41 mouse cellular contexts compared by ENCODE assay signal in genomic region chr16:32856751-32857150, GRCm38 (mm10). TPM values are rescaled to one million over a fixed set of nuclear protein-coding genes. Genes with fewer than 3 reads are reported as not detected.
"Had no signal": no experiment of that assay in that cellular context is flagged by ENCODE, and none has a peak within 500 bp of the region (broad histone marks: within the 10 kb centered on the region; RNA-seq: fewer than 3 reads in every experiment).

No protein-coding gene starts in this region.

- H3K27me3 ChIP-seq: heart, embryonic 13.5 days; heart, embryonic 15.5 days; hindbrain, embryonic 12.5 days; intestine, embryonic 15.5 days; kidney, embryonic 15.5 days; limb, embryonic 13.5 days; limb, embryonic 15.5 days; liver, embryonic 12.5 days had no signal

- H3K27ac ChIP-seq: hindbrain, embryonic 10.5 days; hindbrain, embryonic 12.5 days; hindbrain, embryonic 14.5 days; intestine, embryonic 15.5 days; kidney, embryonic 15.5 days; kidney, postnatal 0 days; limb, embryonic 13.5 days; limb, embryonic 15.5 days; liver, embryonic 12.5 days; liver, embryonic 14.5 days had no signal

- H3K36me3 ChIP-seq: intestine, embryonic 15.5 days had no signal

- H3K4me3 ChIP-seq: heart, embryonic 13.5 days; heart, embryonic 15.5 days; hindbrain, embryonic 10.5 days; hindbrain, embryonic 12.5 days; intestine, embryonic 15.5 days; kidney, embryonic 15.5 days; limb, embryonic 13.5 days; limb, embryonic 15.5 days; liver, embryonic 12.5 days had no signal

- H3K4me2 ChIP-seq: heart, embryonic 11.5 days; heart, embryonic 13.5 days; heart, embryonic 15.5 days; hindbrain, embryonic 12.5 days; hindbrain, embryonic 14.5 days; intestine, embryonic 15.5 days; kidney, embryonic 15.5 days; limb, embryonic 13.5 days; limb, embryonic 15.5 days; liver, embryonic 12.5 days had no signal

- H3K4me1 ChIP-seq: hindbrain, embryonic 10.5 days; hindbrain, embryonic 12.5 days; kidney, embryonic 15.5 days; limb, embryonic 13.5 days had no signal

- ATAC-seq: forebrain, postnatal 0 days; hindbrain, embryonic 16.5 days; inflammation-experienced regulatory T-cells, adult 6 months; intestine, embryonic 15.5 days; liver, embryonic 12.5 days had no signal

- DNase-seq: forebrain, postnatal 0 days; heart, adult 18-20 months; heart, postnatal 14 days; heart, postnatal 4 days; kidney, adult 11 months; kidney, adult 2 months; kidney, adult 9 months; kidney, postnatal 14 days; kidney, postnatal 36 days; layer of hippocampus, adult 9-11 months; layer of hippocampus, postnatal 36 days; left cerebral cortex, postnatal 4 days had no signal

- H3K9ac ChIP-seq: forebrain, postnatal 0 days; heart, embryonic 13.5 days; heart, embryonic 15.5 days; hindbrain, embryonic 12.5 days; hindbrain, embryonic 14.5 days; intestine, embryonic 15.5 days; kidney, embryonic 15.5 days; limb, embryonic 13.5 days; limb, embryonic 15.5 days; liver, embryonic 12.5 days; liver, embryonic 14.5 days had no signal

- H3K9me3 ChIP-seq: heart, embryonic 13.5 days; heart, embryonic 15.5 days; hindbrain, embryonic 10.5 days; hindbrain, embryonic 12.5 days; intestine, embryonic 15.5 days; kidney, embryonic 15.5 days; limb, embryonic 13.5 days; limb, embryonic 15.5 days; liver, embryonic 12.5 days had no signal

RNA-seq across cellular contexts. Expression of gene Smbd1, which starts 46.5 kb away (rescaled TPM):
- total RNA-seq: forebrain, postnatal 0 days; gastrocnemius, postnatal 36 days; granulocyte monocyte progenitor cell, adult 5-6 weeks; heart, adult 18-20 months; heart, adult 8-10 months; heart, postnatal 14 days; heart, postnatal 4 days; layer of hippocampus, adult 18-20 months; layer of hippocampus, adult 8-10 months; layer of hippocampus, postnatal 14 days; layer of hippocampus, postnatal 36 days; left cerebral cortex, adult 18-20 months; left cerebral cortex, adult 8-10 months; left cerebral cortex, postnatal 10 days; left cerebral cortex, postnatal 25 days; left cerebral cortex, postnatal 4 days; liver, adult 2 months had no signal
- polyA plus RNA-seq: forebrain, postnatal 0 days; heart, embryonic 11.5 days; heart, embryonic 13.5 days; heart, embryonic 15.5 days; heart, postnatal 0 days; hindbrain, embryonic 10.5 days; hindbrain, embryonic 12.5 days; hindbrain, embryonic 14.5 days; hindbrain, embryonic 16.5 days; inflammation-experienced regulatory T-cells, adult 6 months; kidney, adult 2 months; kidney, embryonic 15.5 days; limb, embryonic 11.5 days; limb, embryonic 13.5 days; limb, embryonic 15.5 days; liver, adult 2 months; liver, embryonic 12.5 days had no signal

RNA-seq across cellular contexts. Expression of gene Muc20, which starts 59.5 kb away (rescaled TPM):
- total RNA-seq: forebrain, postnatal 0 days; granulocyte monocyte progenitor cell, adult 5-6 weeks; layer of hippocampus, adult 18-20 months; layer of hippocampus, postnatal 14 days; layer of hippocampus, postnatal 36 days; left cerebral cortex, adult 18-20 months; left cerebral cortex, adult 8-10 months; left cerebral cortex, postnatal 10 days; left cerebral cortex, postnatal 25 days; left cerebral cortex, postnatal 4 days; liver, adult 2 months had no signal
- polyA plus RNA-seq: forebrain, postnatal 0 days; heart, embryonic 11.5 days; heart, embryonic 15.5 days; heart, postnatal 0 days; hindbrain, embryonic 10.5 days; hindbrain, embryonic 14.5 days; hindbrain, embryonic 16.5 days; intestine, embryonic 15.5 days; large intestine, adult 2 months; limb, embryonic 11.5 days; limb, embryonic 13.5 days; limb, embryonic 15.5 days; liver, adult 2 months; liver, embryonic 12.5 days had no signal
